Mouse (Mus musculus) liver, embryonic 14.5 days (tissue): ENCODE results near the gene Ginm1.

ENCODE experiments used
- CTCF ChIP-seq: IDR thresholded peaks from 2 replicates; pipeline ENCODE4 v1.5.1; 2016; ENCODE audit warnings: antibody characterized with exemption, low read depth, control low read depth
- EP300 ChIP-seq: IDR thresholded peaks from 2 replicates; pipeline ENCODE4 v1.6.1; 2016; ENCODE audit warnings: antibody characterized with exemption, low read depth

- no peak for TF ChIP-seq CTCF
- no peak for TF ChIP-seq EP300
Measured at GRCm38 (mm10) chr10:7780238-7781176, 12.1 kb downstream of the Ginm1 start.
